Mouse (Mus musculus) heart, postnatal 36 days (tissue): ENCODE results near the gene Kyat1. TPM values are rescaled to one million over a fixed set of nuclear protein-coding genes. Genes with fewer than 3 reads are reported as not detected.

Experiments
- total RNA-seq, 2 experiments: library from RNA; stranded (reverse); gene quantifications; 2 replicates each; pipeline ENCODE4 v1.2.3; 2021

The Kyat1 gene
- total RNA-seq, 2 experiments from 2014 or later = 40.9 to 42.8 TPM

Other genes starting within 250 kb of the Kyat1 start
- 100 to 1,000 TPM; 193 to 213 TPM for gene Sptan1, start 240.3 kb downstream of the Kyat1 start, total RNA-seq
- gene Wdr34, start 157.0 kb downstream of the Kyat1 start, total RNA-seq = 1 to 10 TPM; 6.4 to 8.2 TPM
- 100 to 1,000 TPM in 1 of 2 experiments, 10 to 100 TPM in 1; 87.1 to 103 TPM for gene Set, start 148.5 kb downstream of the Kyat1 start, total RNA-seq
- 10 to 100 TPM in 1 of 2 experiments, 1 to 10 TPM in 1; 8.3 to 11.5 TPM for gene Pkn3, start 128.2 kb downstream of the Kyat1 start, total RNA-seq
- 1 to 10 TPM; 4.1 to 4.7 TPM for gene Zdhhc12, start 112.2 kb downstream of the Kyat1 start, total RNA-seq
- 10 to 100 TPM; 24.3 to 27.3 TPM for gene Zer1, start 81.3 kb downstream of the Kyat1 start, total RNA-seq
- 10 to 100 TPM; 17.5 to 18.0 TPM for gene Tbc1d13, start 72.1 kb downstream of the Kyat1 start, total RNA-seq
- 10 to 100 TPM; 91.8 to 92.4 TPM for gene Endog, start 34.4 kb downstream of the Kyat1 start, total RNA-seq
- 1 to 10 TPM; 5.8 to 6.0 TPM for gene Spout1, start 27.4 kb downstream of the Kyat1 start, total RNA-seq
- 10 to 100 TPM; 56.7 to 67.8 TPM for gene Lrrc8a, start 31.9 kb upstream of the Kyat1 start, total RNA-seq
- 1 to 10 TPM; 4.5 to 5.5 TPM for gene Gm28035, start 34.7 kb upstream of the Kyat1 start, total RNA-seq
- 100 to 1,000 TPM in 1 of 2 experiments, 10 to 100 TPM in 1; 96.9 to 120 TPM for gene Phyhd1, start 60.4 kb upstream of the Kyat1 start, total RNA-seq
- 1 to 10 TPM in 1 of 2 experiments, under 1 TPM in 1; 0.92 to 3.1 TPM for gene Gm28038, start 75.2 kb upstream of the Kyat1 start, total RNA-seq
- 10 to 100 TPM; 22.4 to 24.7 TPM for gene Dolk, start 80.5 kb upstream of the Kyat1 start, total RNA-seq
- 10 to 100 TPM; 17.0 to 20.5 TPM for gene Nup188, start 80.5 kb upstream of the Kyat1 start, total RNA-seq
- 10 to 100 TPM; 41.9 to 43.1 TPM for gene Sh3glb2, start 153.5 kb upstream of the Kyat1 start, total RNA-seq
- 10 to 100 TPM; 62.9 to 69.4 TPM for gene Miga2, start 158.4 kb upstream of the Kyat1 start, total RNA-seq
- 1 to 10 TPM; 7.6 to 8.8 TPM for gene Dolpp1, start 186.4 kb upstream of the Kyat1 start, total RNA-seq
- gene Crat, start 210.0 kb upstream of the Kyat1 start, total RNA-seq = 100 to 1,000 TPM; 496 to 534 TPM
- 10 to 100 TPM; 82.9 to 85.1 TPM for gene Ptpa, start 210.2 kb upstream of the Kyat1 start, total RNA-seq